Mouse (Mus musculus) lung, postnatal 0 days (tissue): ENCODE measurements at regions not wholly inside any gene's neighbourhood (a gene's known extent, or its start where the extent isn't known, plus 50 kb on each side); places are given as distances from the start of the nearest gene placed in this dataset.

Experiments used
- ATAC-seq: fragments of 200-750 bp; cut with Nextera tagmentation; 2 replicates; pipeline ENCODE4 v1.8.0; 2017; ENCODE audit warnings: moderate library complexity
- DNase-seq: peaks from one replicate; pipeline ENCODE4 v3.0.0-alpha.2; 2016; ENCODE audit warnings: low spot score
- H3K27ac ChIP-seq: fragments of 300-500 bp; sonication (generic); 2 replicates; pipeline ENCODE4 v1.5.1; 2014; ENCODE audit warnings: antibody characterized with exemption, mild to moderate bottlenecking, low read length, mixed read lengths
- H3K27me3 ChIP-seq: fragments of 300-500 bp; sonication (generic); replicated peaks from 2 replicates; pipeline ENCODE4 v1.6.1; 2014; ENCODE audit warnings: low read length, mixed read lengths; ENCODE audit not compliant: insufficient read depth
- H3K36me3 ChIP-seq: fragments of 300-500 bp; sonication (generic); 2 replicates; pipeline ENCODE4 v1.6.1; 2014; ENCODE audit warnings: low read length, mixed read lengths; ENCODE audit not compliant: insufficient read depth
- H3K4me1 ChIP-seq: fragments of 300-500 bp; sonication (generic); 2 replicates; pipeline ENCODE4 v1.6.1; 2014; ENCODE audit warnings: antibody characterized with exemption, low read depth, low read length, mixed read lengths; ENCODE audit not compliant: insufficient read depth
- H3K4me2 ChIP-seq: fragments of 300-500 bp; sonication (generic); replicated peaks from 2 replicates; pipeline ENCODE4 v1.6.1; 2014; ENCODE audit warnings: low read depth, mild to moderate bottlenecking, low read length, moderate library complexity, mixed read lengths
- H3K4me3 ChIP-seq: fragments of 300-500 bp; sonication (generic); 2 replicates; pipeline ENCODE4 v1.5.1; 2014; ENCODE audit warnings: low read depth, low read length
- H3K9ac ChIP-seq: fragments of 300-500 bp; sonication (generic); replicated peaks from 2 replicates; pipeline ENCODE4 v1.6.1; 2014; ENCODE audit warnings: low read depth, mild to moderate bottlenecking
- H3K9me3 ChIP-seq: fragments of 300-500 bp; sonication (generic); 2 replicates; pipeline ENCODE4 v1.6.1; 2016; ENCODE audit warnings: low read length, mixed read lengths
- CTCF ChIP-seq: IDR thresholded peaks from 2 replicates; pipeline ENCODE4 v1.5.1; 2016; ENCODE audit warnings: antibody characterized with exemption, mild to moderate bottlenecking
- EP300 ChIP-seq: IDR thresholded peaks from 2 replicates; pipeline ENCODE4 v1.6.1; 2016; ENCODE audit warnings: antibody characterized with exemption, mild to moderate bottlenecking, control low read depth
- WGBS: fragments of 180-500 bp; shearing (Covaris S2); extraction: QIAGEN DNeasy Blood & Tissue Kit; methylation state at CpG from one replicate; pipeline ENCODE4 v1.1.7; 2014; 5-methylcytosine and 5-hydroxymethylcytosine counted together

- H3K27ac ChIP-seq, result no peak overlapping the region
- WGBS, result 59% methylated on average over 1 of the region's 1 CpGs
- no peak overlapping the region for H3K4me3 ChIP-seq
- H3K9ac ChIP-seq, result no peak overlapping the region
- no peak for DNase-seq
- no peaks in the 10 kb centered on the region for H3K9me3 ChIP-seq
- no peaks in the 10 kb centered on the region for H3K27me3 ChIP-seq
- no peaks in the 10 kb centered on the region for H3K36me3 ChIP-seq
- H3K4me1 ChIP-seq, result no peaks in the 10 kb centered on the region
- no peak for TF ChIP-seq EP300
- TF ChIP-seq CTCF, result no peak
- no peak for ATAC-seq
- H3K4me2 ChIP-seq, result no peak overlapping the region
Observed at GRCm38 (mm10) chr9:23158499-23158898, 64.4 kb upstream of the Bmper start.

DNA sequence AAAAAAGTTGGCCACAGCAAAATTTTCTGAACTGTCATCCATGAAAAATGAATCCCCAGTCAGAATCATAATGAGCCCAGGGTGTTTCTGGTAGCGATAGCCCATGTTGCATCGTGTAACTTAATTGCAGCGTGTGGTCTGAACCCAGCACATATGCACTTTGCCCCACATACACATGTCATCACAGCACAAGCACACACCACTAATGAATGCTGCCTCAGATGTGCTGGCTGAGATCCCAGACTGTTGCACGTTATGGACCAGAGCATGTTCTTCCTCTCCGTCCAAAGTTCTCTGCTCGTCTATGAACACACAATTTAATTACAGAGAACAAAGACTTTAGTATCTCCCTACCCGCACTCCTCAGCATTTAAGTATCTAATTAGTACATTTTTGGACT is 61.5 kb upstream of the Bmper start:
- Histone ChIP-seq H3K4me2 (no peak overlapping the region), H3K4me3 (no peak overlapping the region), H3K9ac (no peak overlapping the region), H3K4me1 (no peaks in the 10 kb centered on the region), H3K27ac (no peak overlapping the region), H3K9me3 (no peaks in the 10 kb centered on the region), H3K27me3 (no peaks in the 10 kb centered on the region), H3K36me3 (no peaks in the 10 kb centered on the region)
- no peak for TF ChIP-seq EP300
- no peak for TF ChIP-seq CTCF
- peak; percentile 46 for DNase-seq
- 0 out of 2 replicates have a peak, but pooled peaks have one; percentile 37 for ATAC-seq
- 58% methylated on average over 7 of the region's 7 CpGs for WGBS

DNA sequence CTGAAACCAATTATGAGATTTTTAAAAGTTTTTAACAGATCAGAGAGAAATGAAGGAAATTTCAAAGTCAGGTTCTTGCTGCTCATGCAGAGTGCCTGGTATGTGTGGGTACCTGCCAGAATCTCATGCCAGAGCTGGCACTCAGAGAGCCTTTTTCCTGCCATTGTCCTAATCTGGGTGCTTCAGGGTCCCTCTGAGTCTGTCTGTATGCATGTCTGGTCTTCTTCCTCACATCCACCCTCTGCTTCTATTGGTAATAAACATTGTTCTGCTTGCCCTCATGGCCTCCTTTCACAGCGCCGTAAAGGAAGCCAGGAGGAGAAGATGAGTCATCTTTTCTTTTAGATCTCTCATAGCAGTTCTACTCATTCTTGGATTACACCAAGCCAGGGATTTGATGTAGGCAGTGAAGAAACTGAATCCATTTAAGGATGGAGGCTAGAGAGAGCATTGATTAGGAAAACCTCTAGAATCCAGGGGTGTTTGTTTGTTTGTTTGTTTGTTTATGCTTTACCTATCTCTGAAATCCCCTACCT is 55.8 kb upstream of the Bmper start:
- Histone ChIP-seq H3K27me3 (no peaks in the 10 kb centered on the region), H3K27ac (no peak overlapping the region), H3K36me3 (no peaks in the 10 kb centered on the region), H3K9ac (no peak overlapping the region), H3K4me2 (no peak overlapping the region), H3K4me3 (no peak overlapping the region), H3K4me1 (0 out of 2 replicates have a peak, but pooled peaks cover 2% of the 10 kb centered on the region), H3K9me3 (no peaks in the 10 kb centered on the region)
- 46% methylated on average over 2 of the region's 2 CpGs for WGBS
- TF ChIP-seq EP300 (no peak), CTCF (no peak)
- peak; percentile 52 for ATAC-seq
- DNase-seq, result peak; percentile 34

DNA sequence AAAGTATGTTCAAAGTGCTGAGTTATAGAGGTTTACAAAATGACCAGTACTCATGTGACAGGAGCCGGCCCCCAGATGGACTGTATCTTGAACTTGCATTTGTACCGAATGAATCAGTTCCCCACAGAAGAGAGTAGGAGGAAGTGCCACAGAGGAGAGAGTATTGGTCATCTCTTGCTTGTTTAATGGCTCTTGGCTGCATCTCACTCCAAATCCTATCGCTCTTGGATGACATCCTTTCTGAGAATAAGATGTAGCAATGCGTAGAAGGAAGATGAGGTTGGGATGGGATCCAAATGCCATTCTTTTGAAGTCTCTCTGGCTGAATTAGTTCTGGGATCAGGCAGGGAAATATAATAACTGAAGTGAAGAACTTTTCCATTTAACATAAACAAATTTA is 55.2 kb upstream of the Bmper start:
- DNase-seq, result peak; percentile 83

GRCm38 (mm10) chr9:23168149-23168548 is 54.7 kb upstream of the Bmper start:
- TF ChIP-seq CTCF (no peak), EP300 (no peak)
- Histone ChIP-seq H3K36me3 (no peaks in the 10 kb centered on the region), H3K9ac (no peak overlapping the region), H3K4me1 (0 out of 2 replicates have a peak, but pooled peaks cover 2% of the 10 kb centered on the region), H3K4me3 (no peak overlapping the region), H3K27ac (no peak overlapping the region), H3K4me2 (no peak overlapping the region), H3K27me3 (no peaks in the 10 kb centered on the region), H3K9me3 (no peaks in the 10 kb centered on the region)
- no peak for DNase-seq
- ATAC-seq, result peak; percentile 30; the same call in 1 of the 2 replicates
- 38% methylated on average over 4 of the region's 4 CpGs for WGBS

More for the DNA sequence above, 55.2 kb upstream of the Bmper start:
- no peaks in the 10 kb centered on the region for H3K36me3 ChIP-seq
- H3K9me3 ChIP-seq, result no peaks in the 10 kb centered on the region
- H3K9ac ChIP-seq, result no peak overlapping the region
- TF ChIP-seq CTCF, result no peak
- TF ChIP-seq EP300, result peak; percentile 35
- ATAC-seq, result peak; percentile 82
- no peak overlapping the region for H3K4me2 ChIP-seq
- 0 out of 2 replicates have a peak, but pooled peaks cover 2% of the 10 kb centered on the region for H3K4me1 ChIP-seq
- H3K27me3 ChIP-seq, result no peaks in the 10 kb centered on the region
- no peak overlapping the region for H3K27ac ChIP-seq
- WGBS, result 50% methylated on average over 4 of the region's 4 CpGs
- no peak overlapping the region for H3K4me3 ChIP-seq

DNA sequence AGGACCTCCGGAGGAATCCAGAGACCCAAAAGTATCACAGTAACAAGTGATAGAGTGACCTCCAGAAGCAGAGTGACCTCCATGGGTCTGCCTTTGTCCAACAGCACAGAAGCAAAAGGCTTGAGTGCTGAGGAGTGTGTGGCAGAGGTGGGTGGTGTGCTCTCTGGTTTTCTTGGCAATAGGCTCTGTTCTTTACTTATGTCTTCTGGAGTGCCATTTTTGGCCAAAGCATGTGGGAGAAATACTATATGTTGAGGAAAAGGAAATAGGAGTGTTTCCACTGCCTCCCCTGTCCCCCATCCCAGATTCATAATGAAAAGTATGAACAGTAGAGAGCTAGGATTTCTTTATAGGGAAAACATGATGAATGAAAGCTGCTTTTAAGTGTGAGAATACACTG is 51.5 kb upstream of the Bmper start:
- Histone ChIP-seq H3K27ac (no peak overlapping the region), H3K4me1 (0 out of 2 replicates have a peak, but pooled peaks cover 2% of the 10 kb centered on the region), H3K9me3 (no peaks in the 10 kb centered on the region), H3K9ac (no peak overlapping the region), H3K27me3 (no peaks in the 10 kb centered on the region), H3K36me3 (no peaks in the 10 kb centered on the region), H3K4me2 (no peak overlapping the region), H3K4me3 (no peak overlapping the region)
- no peak for ATAC-seq
- 79% methylated on average over 1 of the region's 1 CpGs for whole genome bisulfite sequencing
- TF ChIP-seq CTCF, result no peak
- no peak for TF ChIP-seq EP300
- DNase-seq, result no peak
